Mouse (Mus musculus) frontal cortex, adult (tissue): ENCODE data around the gene Surf2.
"Not testable (repeated sequence)": the region's sequence is repeated elsewhere in the genome, so short reads cannot be mapped to it uniquely, and the experiment has no call there.

Source experiments
- ATAC-seq: cut with Nextera tagmentation; 2 replicates; pipeline ENCODE4 v1.9.2; 2017; ENCODE audit warnings: mild to moderate bottlenecking, moderate library complexity, mixed read lengths; ENCODE audit not compliant: low TSS enrichment

Gene Surf2

GRCm38 (mm10) chr2:26915927-26916728 lies at the start of gene Surf2, which contains the start of gene Surf1:
Gene Surf2 (plus strand): TSS chr2:26916367.
Gene Surf1 (minus strand): TSS chr2:26916530.
- peak; percentile 79 for ATAC-seq

- ATAC-seq, result no peak
Observed at GRCm38 (mm10) chr2:26870666-26871065, 45.5 kb upstream of the Surf2 start.

- no peak for ATAC-seq
Observed at GRCm38 (mm10) chr2:26878571-26878970, 37.6 kb upstream of the Surf2 start.

- not testable (repeated sequence) for ATAC-seq
Observed at GRCm38 (mm10) chr2:26885541-26885940, 30.6 kb upstream of the Surf2 start.

GRCm38 (mm10) chr2:26886170-26886569 lies 30.0 kb upstream of the Surf2 start:
- not testable (repeated sequence) for ATAC-seq

GRCm38 (mm10) chr2:26895898-26896297 lies 20.3 kb upstream of the Surf2 start:
- ATAC-seq, result no peak

GRCm38 (mm10) chr2:26900731-26901130 lies 15.4 kb upstream of the Surf2 start:
- ATAC-seq, result no peak

GRCm38 (mm10) chr2:26901834-26902400 lies 14.2 kb upstream of the Surf2 start:
- ATAC-seq, result no peak

GRCm38 (mm10) chr2:26902467-26903220 lies 13.5 kb upstream of the Surf2 start, which contains the start of gene Surf6:
Gene Surf6 (minus strand): TSS chr2:26902879.
- peak; percentile 99 for ATAC-seq

- no peak for ATAC-seq
Observed at GRCm38 (mm10) chr2:26903311-26903710, 12.9 kb upstream of the Surf2 start.

GRCm38 (mm10) chr2:26905936-26906335 lies 10.2 kb upstream of the Surf2 start:
- ATAC-seq, result no peak

- ATAC-seq, result no peak
Observed at GRCm38 (mm10) chr2:26906431-26906830, 9.7 kb upstream of the Surf2 start.

GRCm38 (mm10) chr2:26907109-26907508 lies 9.1 kb upstream of the Surf2 start:
- no peak for ATAC-seq

- no peak for ATAC-seq
Observed at GRCm38 (mm10) chr2:26908710-26909386, 7.3 kb upstream of the Surf2 start.

- ATAC-seq, result no peak
Observed at GRCm38 (mm10) chr2:26909387-26909784, 6.8 kb upstream of the Surf2 start.

GRCm38 (mm10) chr2:26910124-26910993 lies 5.8 kb upstream of the Surf2 start, which contains the start of the genes Med22 and Rpl7a:
Gene Med22 (minus strand): TSS chr2:26910677.
Gene Rpl7a (plus strand): TSS chr2:26910764.
- ATAC-seq, result peak; percentile 88

GRCm38 (mm10) chr2:26910994-26911765 lies 5.0 kb upstream of the Surf2 start:
- 0 out of 2 replicates have a peak, but pooled peaks have one; percentile 13 for ATAC-seq

GRCm38 (mm10) chr2:26912253-26912770 lies 3.9 kb upstream of the Surf2 start:
- no peak for ATAC-seq

- ATAC-seq, result no peak
Observed at GRCm38 (mm10) chr2:26913416-26914147, 2.6 kb upstream of the Surf2 start.
